Mouse (Mus musculus) MEL (cell line): ENCODE measurements around the gene Gldc. TPM values are rescaled to one million over a fixed set of nuclear protein-coding genes. Genes with fewer than 3 reads are reported as not detected.

ENCODE experiments used
- DNase-seq: peaks from one replicate; pipeline ENCODE4 v3.0.0; 2011; ENCODE audit warnings: low read depth, low spot score
- H3K27ac ChIP-seq: 2 replicates; pipeline ENCODE4 v1.5.1; 2012; ENCODE audit warnings: low read depth, mild to moderate bottlenecking, control low read depth, low read length, moderate library complexity; ENCODE audit not compliant: control insufficient read depth
- H3K27me3 ChIP-seq, 2 experiments: fragments of 150-350 bp in 1 of 2; sonication (generic) in 1 of 2; 2 replicates each; pipeline ENCODE4 v1.6.1; 2012; ENCODE audit warnings: low read length in 2 of 2, mild to moderate bottlenecking in 2 of 2, improper control_type of control experiment in 1 of 2, moderate library complexity in 1 of 2; ENCODE audit not compliant: insufficient read depth in 2 of 2, control insufficient read depth in 1 of 2
- H3K36me3 ChIP-seq, 2 experiments: 2 replicates each; pipeline ENCODE4 v1.6.1; 2012 to 2014; ENCODE audit warnings: low read length in 2 of 2, improper control_type of control experiment in 1 of 2, inconsistent platforms in 1 of 2, mild to moderate bottlenecking in 1 of 2; ENCODE audit not compliant: insufficient read depth in 2 of 2, control insufficient read depth in 1 of 2
- H3K4me1 ChIP-seq, 2 experiments: fragments of 150-350 bp in 1 of 2; sonication (generic) in 1 of 2; 2 replicates each; pipeline ENCODE4 v1.6.1; 2012; ENCODE audit warnings: low read length in 2 of 2, improper control_type of control experiment in 1 of 2, mild to moderate bottlenecking in 1 of 2; ENCODE audit not compliant: insufficient read depth in 2 of 2, control insufficient read depth in 1 of 2
- H3K4me3 ChIP-seq, 2 experiments: fragments of 150-350 bp in 1 of 2; sonication (generic) in 1 of 2; 2 replicates each; pipeline ENCODE4 v1.5.1; 2012; ENCODE audit warnings: low read depth in 2 of 2, low read length in 2 of 2, mild to moderate bottlenecking in 2 of 2, moderate library complexity in 2 of 2, control low read depth in 1 of 2, improper control_type of control experiment in 1 of 2; ENCODE audit not compliant: control insufficient read depth in 1 of 2, insufficient read depth in 1 of 2
- H3K79me2 ChIP-seq: 2 replicates; pipeline ENCODE4 v1.6.1; 2012; ENCODE audit warnings: mild to moderate bottlenecking, low read length, moderate library complexity; ENCODE audit not compliant: control insufficient read depth, poor library complexity, insufficient read depth
- H3K9ac ChIP-seq: 2 replicates; pipeline ENCODE4 v1.6.1; 2012; ENCODE audit warnings: low read depth, mild to moderate bottlenecking, control low read depth, low read length, moderate library complexity; ENCODE audit not compliant: control insufficient read depth, poor library complexity, severe bottlenecking
- H3K9me3 ChIP-seq: fragments of 150-350 bp; sonication (generic); replicated peaks from 2 replicates; pipeline ENCODE4 v1.6.1; 2012; ENCODE audit warnings: mild to moderate bottlenecking, low read length, improper control_type of control experiment, moderate library complexity; ENCODE audit not compliant: insufficient read depth
- BHLHE40 ChIP-seq: IDR thresholded peaks from 2 replicates; pipeline ENCODE4 v1.6.1; 2012; ENCODE audit warnings: low read depth, mild to moderate bottlenecking, inconsistent platforms, low read length, improper control_type of control experiment, borderline replicate concordance
- CHD2 ChIP-seq: IDR thresholded peaks from 2 replicates; pipeline ENCODE4 v1.6.1; 2011; ENCODE audit warnings: low read length, improper control_type of control experiment
- CTCF ChIP-seq, 3 experiments: IDR thresholded peaks in 2 of 3; conservative IDR thresholded peaks in 1 of 3; 2 replicates each; pipeline ENCODE4 v1.5.1; 2011 to 2012; ENCODE audit warnings: low read length in 3 of 3, low read depth in 2 of 3, mild to moderate bottlenecking in 2 of 3, improper control_type of control experiment in 1 of 3, inconsistent platforms in 1 of 3, mixed read lengths in 1 of 3, moderate library complexity in 1 of 3; ENCODE audit not compliant: control insufficient read depth in 1 of 3, insufficient read depth in 1 of 3, poor library complexity in 1 of 3, severe bottlenecking in 1 of 3
- EP300 ChIP-seq, 2 experiments: IDR thresholded peaks; 2 replicates each; pipeline ENCODE4 v1.6.1; 2011; ENCODE audit warnings: improper control_type of control experiment in 2 of 2, low read length in 2 of 2, low read depth in 1 of 2, mild to moderate bottlenecking in 1 of 2
- ETS1 ChIP-seq: IDR thresholded peaks from 2 replicates; pipeline ENCODE4 v1.6.1; 2012; ENCODE audit warnings: low read depth, mild to moderate bottlenecking, inconsistent platforms, low read length, improper control_type of control experiment, moderate library complexity
- GABPA ChIP-seq: IDR thresholded peaks from 2 replicates; pipeline ENCODE4 v1.6.1; 2012; ENCODE audit warnings: low read depth, mild to moderate bottlenecking, inconsistent platforms, low read length, improper control_type of control experiment, moderate library complexity
- JUND ChIP-seq: IDR thresholded peaks from 2 replicates; pipeline ENCODE4 v1.6.1; 2011; ENCODE audit warnings: low read depth, mild to moderate bottlenecking, improper control_type of control experiment, low read length
- MAZ ChIP-seq: IDR thresholded peaks from 2 replicates; pipeline ENCODE4 v1.6.1; 2012; ENCODE audit warnings: low read depth, mild to moderate bottlenecking, inconsistent platforms, low read length, improper control_type of control experiment
- MEF2A ChIP-seq: IDR thresholded peaks from 2 replicates; pipeline ENCODE4 v1.6.1; 2014; ENCODE audit warnings: low read depth, mild to moderate bottlenecking, inconsistent platforms, low read length, improper control_type of control experiment; ENCODE audit not compliant: poor library complexity, insufficient replicate concordance, severe bottlenecking; ENCODE audit errors: extremely low read depth
- MYB ChIP-seq: IDR thresholded peaks from 2 replicates; pipeline ENCODE4 v1.6.1; 2011; ENCODE audit warnings: mild to moderate bottlenecking, low read depth, low read length, improper control_type of control experiment
- MYC ChIP-seq: IDR thresholded peaks from 2 replicates; pipeline ENCODE4 v1.6.1; 2011; ENCODE audit warnings: low read depth, mild to moderate bottlenecking, low read length, improper control_type of control experiment, moderate library complexity
- NELFE ChIP-seq: IDR thresholded peaks from 2 replicates; pipeline ENCODE4 v1.6.1; 2011; ENCODE audit warnings: low read depth, low read length, improper control_type of control experiment
- NRF1 ChIP-seq: IDR thresholded peaks from 2 replicates; pipeline ENCODE4 v1.6.1; 2014; ENCODE audit warnings: low read depth, mild to moderate bottlenecking, inconsistent platforms, low read length, improper control_type of control experiment, moderate library complexity; ENCODE audit not compliant: poor library complexity, insufficient read depth, severe bottlenecking
- POLR2AphosphoS5 ChIP-seq: IDR thresholded peaks from 2 replicates; pipeline ENCODE4 v1.6.1; 2012; ENCODE audit warnings: low read depth, borderline replicate concordance, mild to moderate bottlenecking, inconsistent platforms, low read length, moderate library complexity, mixed read lengths
- SIN3A ChIP-seq: IDR thresholded peaks from 2 replicates; pipeline ENCODE4 v1.6.1; 2012; ENCODE audit warnings: low read length, improper control_type of control experiment, inconsistent platforms
- SMC3 ChIP-seq: IDR thresholded peaks from 2 replicates; pipeline ENCODE4 v1.6.1; 2011; ENCODE audit warnings: low read depth, low read length, improper control_type of control experiment
- TAL1 ChIP-seq: IDR thresholded peaks from 2 replicates; pipeline ENCODE4 v1.6.1; 2012; ENCODE audit warnings: mild to moderate bottlenecking, inconsistent platforms, low read length, moderate library complexity, mixed read lengths
- TBP ChIP-seq: IDR thresholded peaks from 2 replicates; pipeline ENCODE4 v1.8.0; 2011; ENCODE audit warnings: low read depth, low read length, improper control_type of control experiment
- UBTF ChIP-seq: IDR thresholded peaks from 2 replicates; pipeline ENCODE4 v1.6.1; 2012; ENCODE audit warnings: low read depth, mild to moderate bottlenecking, inconsistent platforms, low read length, improper control_type of control experiment, moderate library complexity, borderline replicate concordance; ENCODE audit not compliant: insufficient read depth
- USF1 ChIP-seq: IDR thresholded peaks from 2 replicates; pipeline ENCODE4 v1.6.1; 2014; ENCODE audit warnings: low read depth, mild to moderate bottlenecking, inconsistent platforms, low read length, improper control_type of control experiment, moderate library complexity
- ZKSCAN1 ChIP-seq: IDR thresholded peaks from 2 replicates; pipeline ENCODE4 v1.6.1; 2012; ENCODE audit warnings: low read depth, mild to moderate bottlenecking, inconsistent platforms, low read length, improper control_type of control experiment, moderate library complexity
- ZMIZ1 ChIP-seq: IDR thresholded peaks from 2 replicates; pipeline ENCODE4 v1.6.1; 2012; ENCODE audit warnings: low read depth, mild to moderate bottlenecking, inconsistent platforms, low read length, improper control_type of control experiment, moderate library complexity
- polyA plus RNA-seq, 2 experiments: library from polyadenylated mRNA; stranded (reverse) in 1 of 2; unstranded in 1 of 2; fragments of >175 nt in 1 of 2; fragments of >200 nt in 1 of 2; gene quantifications; 2 replicates each; pipeline versions ENCODE4 v1.2.1 to v1.2.4; 2012; ENCODE audit warnings: low replicate concordance in 2 of 2, low read depth in 1 of 2; ENCODE audit not compliant: insufficient read length in 2 of 2, insufficient read depth in 1 of 2, missing spikeins in 1 of 2
- total RNA-seq: library from RNA; depleted of rRNA; stranded (reverse); fragments of 300-350 nt; gene quantifications from 2 replicates; pipeline ENCODE4 v1.2.3, GENCODE M21; 2012

Gene Gldc
- total and polyA plus RNA-seq, 3 experiments = 0.04 to 1.2 TPM; not detected in 1

DNA sequence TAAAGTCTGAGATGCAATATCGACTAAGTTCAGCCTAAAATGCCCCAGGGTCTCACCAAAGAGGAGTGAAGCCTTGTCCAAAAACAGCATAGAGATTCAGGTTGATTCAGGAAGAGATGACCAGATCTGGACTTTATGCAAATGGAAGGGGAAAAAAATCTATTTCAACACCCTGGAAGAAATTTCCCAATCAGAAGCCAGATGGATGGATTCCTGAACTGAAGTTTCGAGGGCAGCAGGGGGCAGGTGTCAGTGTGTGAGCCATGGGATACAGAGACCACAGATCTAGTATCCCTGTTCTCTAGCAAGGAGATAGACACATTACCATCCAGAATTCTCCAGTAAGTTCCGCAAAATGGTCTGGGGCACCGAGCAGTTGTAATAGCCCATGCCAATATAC is 17.0 kb downstream of the Gldc start:
- Histone ChIP-seq H3K27ac (no peak overlapping the region), H3K27me3 (no peaks in the 10 kb centered on the region), H3K36me3 (no peaks in the 10 kb centered on the region), H3K4me1 (no peaks in the 10 kb centered on the region), H3K9ac (no peak overlapping the region), H3K79me2 (no peaks in the 10 kb centered on the region), H3K4me3 (no peak overlapping the region), H3K9me3 (no peaks in the 10 kb centered on the region)
- no peak for DNase-seq
- TF ChIP-seq USF1 (no peak), GABPA (no peak), ETS1 (no peak), ZKSCAN1 (no peak), TBP (no peak), NELFE (no peak), BHLHE40 (no peak), CTCF (IDR thresholded peaks at IDR 0.05 in 2 of 3, conservative IDR thresholded peaks at IDR 0.05 in 1 of 3; ENCODE audit: control insufficient read depth in 1 of 3, insufficient read depth in 1 of 3, low read depth in 2 of 3, low read length in 3 of 3, poor library complexity in 1 of 3, severe bottlenecking in 1 of 3) (no peak), ZMIZ1 (no peak), MAZ (no peak), MEF2A (no peak), MYC (no peak), JUND (no peak), MYB (no peak), UBTF (no peak), EP300 (IDR thresholded peaks at IDR 0.05; ENCODE audit: low read depth in 1 of 2, low read length in 2 of 2) (no peak), NRF1 (no peak)

DNA sequence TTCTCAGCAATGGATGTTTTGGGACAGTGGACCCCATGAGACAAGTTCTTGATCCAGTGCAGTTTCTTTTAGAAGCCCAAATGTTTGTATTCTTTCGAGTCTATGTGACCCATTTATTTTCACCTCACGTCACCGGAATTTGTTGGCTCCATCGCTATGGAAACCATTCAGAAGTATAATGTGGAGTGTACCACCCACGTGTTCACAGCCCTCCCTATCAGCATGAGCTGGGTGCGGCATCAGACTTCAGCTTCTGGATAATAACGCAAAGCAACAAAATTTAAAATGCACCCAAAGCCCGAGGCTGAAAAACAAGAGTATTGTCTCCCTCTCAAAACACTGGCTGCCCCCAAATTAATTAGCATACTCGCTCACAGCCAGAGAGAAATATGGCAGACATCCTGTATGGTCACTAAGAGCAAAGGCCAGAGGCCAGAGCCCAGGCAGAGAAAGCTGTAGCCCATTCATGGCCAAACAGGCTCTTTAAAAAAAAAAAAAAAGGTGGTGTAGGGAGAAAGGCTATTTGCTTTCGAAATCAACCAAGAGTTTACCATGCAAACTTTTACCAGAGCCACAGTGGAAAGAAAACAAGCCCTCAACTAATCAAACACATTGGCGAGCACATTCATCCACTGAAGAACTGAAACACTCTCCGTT is 18.1 kb downstream of the Gldc start:
- Histone ChIP-seq H3K4me3 (no peak overlapping the region), H3K9me3 (no peaks in the 10 kb centered on the region), H3K9ac (no peak overlapping the region), H3K27ac (no peak overlapping the region), H3K36me3 (no peaks in the 10 kb centered on the region), H3K79me2 (no peaks in the 10 kb centered on the region), H3K27me3 (no peaks in the 10 kb centered on the region), H3K4me1 (no peaks in the 10 kb centered on the region)
- DNase-seq = no peak
- no peak for TF ChIP-seq POLR2AphosphoS5
- TF ChIP-seq CHD2 = no peak
- TF ChIP-seq SMC3 = no peak
- TF ChIP-seq TAL1 = no peak
- TF ChIP-seq USF1 = no peak
- no peak for TF ChIP-seq NELFE
- TF ChIP-seq ETS1 = no peak
- no peak for TF ChIP-seq SIN3A
